Mouse (Mus musculus): Measurements from ENCODE around the gene Rbp2. TPM values are rescaled to one million over a fixed set of nuclear protein-coding genes. Genes with fewer than 3 reads are reported as not detected.

Gene Rbp2
- polyA plus RNA-seq, 1 experiment from 2014 or later = not detected

DNA sequence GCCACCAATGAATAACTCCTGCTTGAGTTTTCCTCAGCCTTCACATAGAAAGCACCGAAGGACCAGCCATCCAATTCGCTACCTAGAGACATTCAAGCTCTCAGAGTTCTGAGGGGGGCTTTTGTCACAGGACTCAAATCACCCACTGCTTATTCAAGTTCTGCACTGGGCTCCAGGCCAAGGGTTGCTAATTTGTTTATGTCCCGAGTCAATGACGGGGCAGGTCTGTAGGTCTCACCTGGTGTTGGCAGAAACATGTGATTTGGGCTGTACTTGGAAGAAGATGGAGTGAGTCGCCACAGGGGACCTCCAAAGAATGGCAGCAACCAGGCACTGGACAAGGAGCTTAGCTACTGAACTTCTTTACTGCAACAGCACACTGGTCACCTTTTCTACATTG lies 5.2 kb downstream of the Rbp2 start:
- no peaks in the 10 kb centered on the region for H3K4me1 ChIP-seq
- no peaks in the 10 kb centered on the region for H3K36me3 ChIP-seq (replicated peaks)
- 88% methylated on average over 5 of the region's 5 CpGs for WGBS
- H3K27me3 ChIP-seq = no peaks in the 10 kb centered on the region; the same call in 1 of the 2 replicates
- no peaks in the 10 kb centered on the region for H3K9me3 ChIP-seq
- H3K9ac ChIP-seq = no peak overlapping the region
- no peak overlapping the region for H3K27ac ChIP-seq
- no peak for ATAC-seq (ENCODE audit: low FRiP score)
- no peak overlapping the region for H3K4me3 ChIP-seq (replicated peaks)
- no peak overlapping the region for H3K4me2 ChIP-seq

DNA sequence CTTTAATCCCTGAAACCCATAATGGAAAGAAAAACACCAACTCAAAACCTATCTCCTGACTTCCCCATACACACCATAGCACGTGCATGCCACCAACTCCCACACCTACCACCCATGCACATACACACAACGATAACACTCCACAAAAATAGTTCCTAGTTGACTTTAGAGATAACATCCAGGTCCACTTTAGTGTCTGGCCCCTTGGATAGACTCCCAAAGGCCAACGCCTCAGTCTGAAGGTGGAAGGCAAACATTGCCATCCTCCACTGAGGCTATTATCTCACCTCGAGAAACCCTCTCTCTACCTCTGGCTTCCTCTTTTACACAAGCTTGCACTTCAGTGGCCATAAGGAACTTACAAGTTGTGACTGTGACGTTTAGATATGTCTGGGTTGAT lies 6.3 kb downstream of the Rbp2 start:
- ATAC-seq (ENCODE audit: low FRiP score) = no peak

DNA sequence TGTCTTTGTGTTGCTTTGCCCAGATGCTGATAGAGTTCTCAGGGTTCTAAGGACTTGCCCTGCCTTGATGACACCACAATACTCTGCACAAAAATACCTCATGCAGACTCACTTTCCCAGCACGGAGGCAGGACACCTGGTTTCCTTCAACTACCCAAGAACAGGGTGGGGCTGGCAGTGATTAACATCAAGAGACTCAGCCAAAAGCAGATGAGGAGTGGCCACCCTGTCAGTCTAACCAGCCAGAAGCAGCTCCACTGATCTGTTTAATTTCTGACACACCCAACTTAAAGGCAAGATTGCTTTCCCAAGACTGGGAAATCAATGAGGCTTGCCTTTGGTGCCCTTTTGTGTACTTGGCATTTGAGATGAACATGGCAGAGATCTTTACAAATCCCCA lies 6.9 kb downstream of the Rbp2 start:
- Histone ChIP-seq H3K9me3 (no peaks in the 10 kb centered on the region), H3K36me3 (replicated peaks) (no peaks in the 10 kb centered on the region), H3K27me3 (no peaks in the 10 kb centered on the region; the same call in 1 of the 2 replicates), H3K4me3 (replicated peaks) (no peak overlapping the region), H3K9ac (no peak overlapping the region), H3K27ac (no peak overlapping the region), H3K4me1 (peaks cover 4% of the 10 kb centered on the region), H3K4me2 (no peak overlapping the region)
- ATAC-seq (ENCODE audit: low FRiP score) = no peak
- 85% methylated on average over 1 of the region's 1 CpGs for WGBS

More for the DNA sequence above, 6.3 kb downstream of the Rbp2 start:
- H3K9ac ChIP-seq = no peak overlapping the region
- H3K9me3 ChIP-seq = no peaks in the 10 kb centered on the region
- no peaks in the 10 kb centered on the region for H3K36me3 ChIP-seq (replicated peaks)
- H3K4me2 ChIP-seq = no peak overlapping the region
- no peak overlapping the region for H3K27ac ChIP-seq
- H3K4me1 ChIP-seq = no peaks in the 10 kb centered on the region
- H3K4me3 ChIP-seq (replicated peaks) = no peak overlapping the region
- 83% methylated on average over 5 of the region's 5 CpGs for WGBS
- H3K27me3 ChIP-seq = no peaks in the 10 kb centered on the region; the same call in 1 of the 2 replicates

DNA sequence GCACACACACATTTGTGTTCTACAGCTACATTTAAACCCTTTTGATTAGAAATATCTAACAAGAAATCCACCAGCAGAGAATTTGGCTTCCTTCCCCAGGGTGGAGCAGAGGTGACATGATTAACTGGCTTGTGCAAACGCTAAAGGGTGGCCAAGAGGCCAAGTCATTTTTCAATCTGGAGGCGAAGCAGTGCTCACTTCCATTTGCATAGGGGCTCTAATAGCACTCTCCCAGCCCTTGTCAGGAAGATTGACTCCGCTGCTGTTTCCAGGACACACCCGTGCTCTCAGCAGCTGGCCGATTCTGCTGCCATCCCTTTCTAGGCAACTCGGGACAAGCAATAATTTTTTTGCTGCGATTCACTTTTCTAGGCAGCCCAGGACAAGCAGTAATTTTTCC lies 11.2 kb downstream of the Rbp2 start:
- Histone ChIP-seq H3K36me3 (replicated peaks) (no peaks in the 10 kb centered on the region), H3K4me3 (replicated peaks) (no peak overlapping the region), H3K27me3 (no peaks in the 10 kb centered on the region; the same call in 1 of the 2 replicates), H3K9me3 (no peaks in the 10 kb centered on the region), H3K4me1 (peaks cover 10% of the 10 kb centered on the region), H3K9ac (no peak overlapping the region), H3K27ac (no peak overlapping the region), H3K4me2 (no peak overlapping the region)
- ATAC-seq (ENCODE audit: low FRiP score) = no peak
- WGBS = 59% methylated on average over 7 of the region's 7 CpGs

DNA sequence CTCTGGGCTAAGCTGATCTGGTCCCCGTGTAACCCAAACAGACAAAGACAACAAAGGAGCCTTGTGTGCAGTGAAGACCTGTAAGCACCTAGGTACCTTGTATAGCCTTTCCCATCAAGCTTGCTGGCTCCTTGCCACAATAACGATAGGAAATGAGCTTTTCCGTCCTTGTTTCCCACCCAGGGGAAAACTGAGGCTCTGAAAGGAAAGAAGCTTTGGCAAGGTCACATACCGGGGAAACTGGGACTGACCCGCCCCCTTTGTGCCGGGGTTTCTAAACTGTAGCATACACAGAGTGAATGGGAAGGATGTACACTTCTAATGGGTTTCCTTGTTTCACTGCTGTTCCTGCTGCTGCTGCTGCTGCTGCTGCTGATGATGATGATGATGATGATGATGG lies 12.1 kb downstream of the Rbp2 start:
- no peak overlapping the region for H3K4me3 ChIP-seq (replicated peaks)
- H3K36me3 ChIP-seq (replicated peaks) = no peaks in the 10 kb centered on the region
- WGBS = 59% methylated on average over 6 of the region's 6 CpGs
- no peak overlapping the region for H3K9ac ChIP-seq
- H3K27me3 ChIP-seq = no peaks in the 10 kb centered on the region; the same call in 1 of the 2 replicates
- no peak overlapping the region for H3K27ac ChIP-seq
- no peak for ATAC-seq (ENCODE audit: low FRiP score)
- no peaks in the 10 kb centered on the region for H3K9me3 ChIP-seq
- peaks cover 10% of the 10 kb centered on the region for H3K4me1 ChIP-seq
- no peak overlapping the region for H3K4me2 ChIP-seq

DNA sequence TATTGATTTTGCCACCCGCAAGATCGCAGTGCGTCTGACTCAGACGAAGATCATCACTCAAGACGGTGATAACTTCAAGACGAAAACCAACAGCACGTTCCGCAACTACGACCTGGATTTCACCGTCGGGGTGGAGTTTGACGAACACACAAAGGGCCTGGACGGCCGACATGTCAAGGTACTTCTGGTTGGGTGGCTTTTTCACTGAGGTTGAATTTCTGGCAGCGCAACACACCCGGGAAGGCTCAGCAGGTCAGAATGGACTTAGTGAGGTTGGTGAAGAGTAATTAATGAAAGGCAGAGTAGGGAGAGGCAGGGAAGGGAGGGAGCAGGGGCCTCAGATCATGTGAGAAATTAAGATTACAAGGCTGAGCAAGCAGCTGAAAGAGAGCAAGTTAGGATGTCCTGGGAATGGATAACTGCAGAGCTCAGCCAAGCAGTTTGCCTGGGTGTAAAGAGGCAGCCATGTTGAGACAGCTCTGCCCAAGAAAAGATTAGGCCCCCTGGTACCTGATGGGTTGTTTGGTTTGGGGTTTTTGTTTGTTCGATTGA lies 12.9 kb downstream of the Rbp2 start:
- no peaks in the 10 kb centered on the region for H3K36me3 ChIP-seq (replicated peaks)
- H3K4me3 ChIP-seq (replicated peaks) = no peak overlapping the region
- H3K27ac ChIP-seq = no peak overlapping the region
- H3K4me2 ChIP-seq = no peak overlapping the region
- no peaks in the 10 kb centered on the region for H3K27me3 ChIP-seq
- 87% methylated on average over 17 of the region's 17 CpGs for WGBS
- no peak overlapping the region for H3K9ac ChIP-seq
- H3K9me3 ChIP-seq = no peaks in the 10 kb centered on the region
- peaks cover 10% of the 10 kb centered on the region for H3K4me1 ChIP-seq
- no peak for ATAC-seq (ENCODE audit: low FRiP score)

DNA sequence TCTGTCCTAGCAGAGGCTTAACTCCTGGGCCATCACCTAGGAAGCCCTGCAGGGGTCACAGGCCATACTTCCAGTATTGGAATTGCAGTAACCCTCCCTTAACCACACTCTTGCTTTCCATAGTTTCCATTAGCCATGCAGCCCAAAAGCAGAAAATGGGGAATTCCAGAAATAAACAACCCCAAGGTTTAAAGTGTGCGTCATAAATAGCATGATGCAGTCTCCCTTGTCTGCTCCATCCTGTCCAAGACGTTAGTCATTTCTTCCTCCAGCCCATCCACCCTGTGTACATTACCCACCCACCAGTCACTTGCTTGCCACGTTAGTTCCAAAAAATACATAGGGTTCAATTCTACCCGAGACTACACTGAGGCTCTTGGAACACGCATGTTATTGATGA lies 13.7 kb downstream of the Rbp2 start:
- no peak overlapping the region for H3K27ac ChIP-seq
- no peak overlapping the region for H3K4me3 ChIP-seq (replicated peaks)
- no peaks in the 10 kb centered on the region for H3K9me3 ChIP-seq
- WGBS = 89% methylated on average over 5 of the region's 5 CpGs
- no peaks in the 10 kb centered on the region for H3K36me3 ChIP-seq (replicated peaks)
- H3K9ac ChIP-seq = no peak overlapping the region
- no peak for ATAC-seq (ENCODE audit: low FRiP score)
- no peak overlapping the region for H3K4me2 ChIP-seq
- H3K4me1 ChIP-seq = peaks cover 10% of the 10 kb centered on the region
- H3K27me3 ChIP-seq = no peaks in the 10 kb centered on the region

DNA sequence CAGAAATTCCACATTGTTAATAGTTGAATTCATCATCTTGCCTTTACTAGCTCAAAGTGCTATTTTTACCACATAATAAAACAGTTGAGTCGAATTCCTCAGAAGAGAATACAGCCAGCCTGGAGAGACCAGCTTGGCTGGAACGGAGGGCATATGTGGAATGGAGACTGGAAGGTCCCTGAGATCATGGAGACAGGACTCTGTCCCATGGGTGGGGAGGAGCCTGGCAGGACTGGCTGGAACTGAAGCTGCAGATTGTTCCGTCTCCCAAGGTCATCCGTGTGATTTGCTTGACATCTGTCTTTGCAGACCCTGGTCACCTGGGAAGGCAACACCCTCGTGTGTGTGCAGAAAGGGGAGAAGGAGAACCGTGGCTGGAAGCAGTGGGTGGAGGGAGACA lies 21.6 kb downstream of the Rbp2 start:
- Histone ChIP-seq H3K36me3 (replicated peaks) (no peaks in the 10 kb centered on the region), H3K4me2 (no peak overlapping the region), H3K27me3 (no peaks in the 10 kb centered on the region), H3K27ac (no peak overlapping the region), H3K9me3 (no peaks in the 10 kb centered on the region), H3K9ac (no peak overlapping the region), H3K4me1 (no peaks in the 10 kb centered on the region; the same call in 1 of the 2 replicates), H3K4me3 (replicated peaks) (no peak overlapping the region)
- 87% methylated on average over 6 of the region's 6 CpGs for whole genome bisulfite sequencing
- ATAC-seq (ENCODE audit: low FRiP score) = no peak

DNA sequence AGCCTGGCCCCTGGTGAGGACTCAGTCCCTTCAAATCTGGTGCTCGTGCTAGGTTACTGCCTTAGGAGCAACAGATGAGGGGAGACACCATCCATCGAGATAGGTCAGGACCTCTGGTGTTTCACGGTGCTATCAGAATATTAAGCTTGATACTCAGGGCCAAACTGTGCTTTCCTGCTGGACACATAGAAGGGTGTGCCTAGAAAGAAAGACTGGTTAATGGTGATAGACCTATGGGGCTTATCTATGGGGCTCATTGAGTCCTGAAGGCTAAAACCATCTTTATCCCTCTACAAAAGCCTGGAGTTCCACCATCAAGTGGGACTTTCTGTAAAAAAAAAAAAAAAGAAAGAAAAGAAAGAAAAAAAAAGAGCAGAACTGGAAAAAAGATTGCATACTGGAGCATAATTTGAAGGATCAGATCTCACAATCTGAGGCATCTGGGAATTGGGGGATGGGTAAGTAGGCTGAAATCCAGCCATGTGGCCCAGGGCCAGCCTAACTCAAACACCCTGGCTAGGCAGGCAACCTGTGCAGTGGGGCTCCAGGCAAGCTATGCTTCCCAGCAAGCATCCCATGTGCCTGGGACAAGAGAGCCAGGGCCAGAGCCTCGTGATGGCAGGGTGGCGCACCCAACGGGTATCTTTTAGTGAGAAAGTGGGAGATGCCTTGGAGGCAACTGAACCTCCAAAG lies 24.6 kb downstream of the Rbp2 start:
- Histone ChIP-seq H3K4me1 (no peaks in the 10 kb centered on the region), H3K27me3 (no peaks in the 10 kb centered on the region), H3K4me3 (replicated peaks) (no peak overlapping the region), H3K4me2 (no peak overlapping the region), H3K9me3 (no peaks in the 10 kb centered on the region), H3K9ac (no peak overlapping the region), H3K36me3 (replicated peaks) (no peaks in the 10 kb centered on the region), H3K27ac (no peak overlapping the region)
- no peak for ATAC-seq (ENCODE audit: low FRiP score)
- WGBS = 93% methylated on average over 6 of the region's 6 CpGs

DNA sequence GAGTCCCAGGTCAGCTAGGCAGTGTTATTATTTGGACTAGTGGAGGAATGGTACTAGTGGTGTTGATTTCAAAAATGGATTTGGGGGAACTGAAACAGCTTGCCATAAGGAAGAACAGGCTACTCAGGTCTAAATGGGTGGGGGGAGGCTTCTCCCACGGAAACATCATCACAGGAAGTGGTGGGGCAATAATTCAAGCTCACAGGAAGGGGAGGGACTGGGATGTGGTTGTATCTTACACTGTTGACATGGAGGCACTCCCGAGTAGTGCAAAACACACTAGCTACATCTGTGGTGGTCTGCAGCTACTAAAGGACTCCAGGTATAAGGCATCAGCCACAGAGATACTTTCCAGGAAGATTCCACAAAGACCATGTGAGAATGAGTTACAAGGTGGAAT lies 38.0 kb downstream of the Rbp2 start:
- H3K4me3 ChIP-seq (replicated peaks) = no peak overlapping the region
- peak overlapping the region; percentile 83 for H3K27ac ChIP-seq
- ATAC-seq (ENCODE audit: low FRiP score) = no peak
- H3K36me3 ChIP-seq (replicated peaks) = no peaks in the 10 kb centered on the region
- no peak overlapping the region for H3K4me2 ChIP-seq
- no peaks in the 10 kb centered on the region for H3K9me3 ChIP-seq
- WGBS = 79% methylated on average over 2 of the region's 2 CpGs
- peaks cover 23% of the 10 kb centered on the region; the same call in 1 of the 2 replicates for H3K27me3 ChIP-seq
- peaks cover 24% of the 10 kb centered on the region for H3K4me1 ChIP-seq
- H3K9ac ChIP-seq = no peak overlapping the region

DNA sequence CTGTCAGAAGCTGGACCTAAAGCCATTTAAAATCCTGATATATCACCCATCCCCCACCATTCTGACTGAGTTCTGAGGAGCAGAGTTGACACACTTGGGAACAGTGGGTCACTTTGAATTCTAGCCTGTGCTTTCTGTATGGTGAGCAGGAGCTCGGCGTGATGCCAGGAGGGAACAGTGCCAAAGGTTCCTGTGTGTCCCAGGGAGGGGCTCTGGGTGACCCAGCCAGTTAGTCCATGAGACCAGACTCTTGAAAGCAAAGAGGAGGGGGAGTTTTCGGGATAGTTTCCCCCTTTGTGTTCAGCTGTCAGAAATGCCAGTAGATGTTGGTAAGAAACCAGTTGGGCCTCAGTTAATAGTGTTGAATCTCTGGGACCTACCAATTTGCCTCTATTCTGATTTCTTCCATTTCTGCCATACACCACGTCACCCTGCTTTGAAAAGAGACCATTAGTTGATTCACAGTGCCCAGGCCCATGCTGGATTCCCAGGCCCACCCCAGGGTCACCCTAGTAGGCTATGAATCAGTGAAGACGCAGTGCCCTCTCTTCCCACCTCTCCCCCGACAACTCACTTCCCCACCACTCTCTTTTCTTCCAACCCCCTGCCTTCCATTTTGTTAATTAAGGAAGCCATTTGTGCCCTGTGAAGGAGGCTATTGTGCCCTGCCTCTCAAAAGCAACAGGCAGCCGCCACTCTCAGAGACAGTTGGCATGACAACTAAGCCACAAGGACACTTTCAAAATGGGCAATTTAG lies 39.0 kb downstream of the Rbp2 start:
- H3K4me2 ChIP-seq = peak overlapping the region; percentile 33
- H3K9me3 ChIP-seq = no peaks in the 10 kb centered on the region
- H3K27ac ChIP-seq = peak overlapping the region; percentile 83
- ATAC-seq (ENCODE audit: low FRiP score) = peak; percentile 90
- WGBS = 7% methylated on average over 7 of the region's 7 CpGs
- peaks cover 26% of the 10 kb centered on the region; the same call in 1 of the 2 replicates for H3K27me3 ChIP-seq
- H3K4me3 ChIP-seq (replicated peaks) = no peak overlapping the region
- H3K4me1 ChIP-seq = peaks cover 24% of the 10 kb centered on the region
- H3K36me3 ChIP-seq (replicated peaks) = no peaks in the 10 kb centered on the region
- no peak overlapping the region for H3K9ac ChIP-seq

DNA sequence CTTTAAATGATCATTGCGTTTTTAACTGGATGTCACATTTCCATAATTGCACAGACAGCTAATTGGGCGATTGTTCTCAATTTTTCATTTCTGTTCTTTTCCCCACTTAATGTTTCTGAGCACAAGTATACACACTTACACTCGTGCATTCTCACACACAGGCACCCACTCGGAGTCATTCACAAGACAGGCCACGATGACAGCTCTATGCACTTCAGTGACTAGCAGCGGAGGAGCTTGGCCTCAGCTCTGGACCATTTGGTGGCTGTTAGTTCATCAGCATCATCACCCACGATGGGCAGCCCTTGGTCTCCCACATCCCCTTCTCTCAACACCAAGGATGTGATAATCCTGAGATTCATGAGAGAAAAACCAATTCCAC lies 39.6 kb downstream of the Rbp2 start:
- H3K9ac ChIP-seq = no peak overlapping the region
- H3K4me3 ChIP-seq (replicated peaks) = no peak overlapping the region
- H3K36me3 ChIP-seq (replicated peaks) = no peaks in the 10 kb centered on the region
- H3K4me1 ChIP-seq = peaks cover 24% of the 10 kb centered on the region
- H3K27me3 ChIP-seq = peaks cover 26% of the 10 kb centered on the region; the same call in 1 of the 2 replicates
- 14% methylated on average over 7 of the region's 7 CpGs for WGBS
- ATAC-seq (ENCODE audit: low FRiP score) = peak; percentile 73
- H3K9me3 ChIP-seq = no peaks in the 10 kb centered on the region
- H3K27ac ChIP-seq = peak overlapping the region; percentile 63
- H3K4me2 ChIP-seq = no peak overlapping the region
